Mouse (Mus musculus): ENCODE measurements around the gene 2810004N23Rik. TPM values are rescaled to one million over a fixed set of nuclear protein-coding genes. Genes with fewer than 3 reads are reported as not detected.

The 2810004N23Rik gene
- polyA plus RNA-seq, 1 experiment from 2014 or later: 61.1 TPM

DNA sequence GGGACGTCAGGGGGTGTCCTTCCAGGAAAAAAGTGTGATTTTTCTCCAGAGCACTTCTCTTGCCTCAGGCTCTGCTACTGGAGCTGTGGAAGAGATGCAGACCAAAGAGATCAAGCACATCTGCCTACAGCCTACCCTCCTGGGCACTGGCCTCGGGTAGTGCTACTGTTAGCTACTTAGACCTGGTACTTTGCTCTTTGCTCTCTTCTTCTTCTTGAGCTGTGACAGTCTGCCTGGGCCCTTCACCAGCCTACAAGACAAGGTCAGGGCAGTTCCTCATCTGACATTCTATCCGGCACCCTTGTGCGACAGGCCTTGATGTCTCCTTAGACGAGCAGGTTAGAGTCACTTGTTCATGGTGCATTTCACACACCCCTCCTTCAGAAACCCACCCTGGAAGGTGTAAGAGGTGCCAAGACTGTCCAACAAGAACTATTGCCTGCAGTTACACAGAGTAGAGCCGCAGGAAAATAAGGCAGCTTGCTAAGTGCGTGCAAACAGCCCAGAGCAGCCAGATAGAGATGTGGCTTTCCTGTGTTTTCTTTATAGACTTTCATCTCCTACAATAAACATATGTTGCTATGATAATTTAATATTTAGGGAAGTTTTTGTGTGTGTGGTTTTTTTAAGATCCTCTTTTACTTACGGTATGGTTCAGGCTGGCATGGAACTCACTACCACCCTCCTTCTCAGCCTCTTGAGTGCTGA is 67.0 kb downstream of the 2810004N23Rik start:
- WGBS: 66% methylated on average over 8 of the region's 8 CpGs
- no peak overlapping the region for H3K4me2 ChIP-seq
- H3K9me3 ChIP-seq: no peaks in the 10 kb centered on the region
- no peaks in the 10 kb centered on the region for H3K36me3 ChIP-seq
- no peak overlapping the region for H3K27ac ChIP-seq
- no peak overlapping the region for H3K9ac ChIP-seq (replicated peaks)
- H3K27me3 ChIP-seq: peaks cover 85% of the 10 kb centered on the region
- no peak overlapping the region for H3K4me3 ChIP-seq (replicated peaks)
- peaks cover 26% of the 10 kb centered on the region for H3K4me1 ChIP-seq (replicated peaks)
- no peak for ATAC-seq (ENCODE audit: insufficient number of reproducible peaks, insufficient read depth, low FRiP score, low TSS enrichment, low read depth)

DNA sequence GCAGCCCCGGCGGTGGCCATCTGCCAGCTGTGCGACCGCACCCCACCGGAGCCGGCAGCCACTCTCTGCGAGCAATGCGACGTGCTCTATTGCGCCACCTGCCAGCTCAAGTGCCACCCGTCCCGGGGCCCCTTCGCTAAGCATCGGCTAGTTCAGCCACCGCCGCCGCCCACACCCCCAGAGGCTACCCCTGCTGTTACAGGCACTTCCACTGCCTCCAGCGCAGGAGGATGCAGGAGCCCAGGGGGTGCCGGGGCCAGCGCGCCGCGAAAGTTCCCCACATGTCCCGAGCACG is 68.5 kb downstream of the 2810004N23Rik start:
- Histone ChIP-seq H3K27ac (no peak overlapping the region), H3K4me2 (peak overlapping the region; percentile 100), H3K4me3 (replicated peaks) (peak overlapping the region; percentile 67), H3K4me1 (replicated peaks) (peaks cover 26% of the 10 kb centered on the region), H3K9me3 (no peaks in the 10 kb centered on the region), H3K36me3 (no peaks in the 10 kb centered on the region), H3K9ac (replicated peaks) (no peak overlapping the region), H3K27me3 (peaks cover 91% of the 10 kb centered on the region)
- no peak for ATAC-seq (ENCODE audit: insufficient number of reproducible peaks, insufficient read depth, low FRiP score, low TSS enrichment, low read depth)
- 1% methylated on average over 25 of the region's 25 CpGs for WGBS

DNA sequence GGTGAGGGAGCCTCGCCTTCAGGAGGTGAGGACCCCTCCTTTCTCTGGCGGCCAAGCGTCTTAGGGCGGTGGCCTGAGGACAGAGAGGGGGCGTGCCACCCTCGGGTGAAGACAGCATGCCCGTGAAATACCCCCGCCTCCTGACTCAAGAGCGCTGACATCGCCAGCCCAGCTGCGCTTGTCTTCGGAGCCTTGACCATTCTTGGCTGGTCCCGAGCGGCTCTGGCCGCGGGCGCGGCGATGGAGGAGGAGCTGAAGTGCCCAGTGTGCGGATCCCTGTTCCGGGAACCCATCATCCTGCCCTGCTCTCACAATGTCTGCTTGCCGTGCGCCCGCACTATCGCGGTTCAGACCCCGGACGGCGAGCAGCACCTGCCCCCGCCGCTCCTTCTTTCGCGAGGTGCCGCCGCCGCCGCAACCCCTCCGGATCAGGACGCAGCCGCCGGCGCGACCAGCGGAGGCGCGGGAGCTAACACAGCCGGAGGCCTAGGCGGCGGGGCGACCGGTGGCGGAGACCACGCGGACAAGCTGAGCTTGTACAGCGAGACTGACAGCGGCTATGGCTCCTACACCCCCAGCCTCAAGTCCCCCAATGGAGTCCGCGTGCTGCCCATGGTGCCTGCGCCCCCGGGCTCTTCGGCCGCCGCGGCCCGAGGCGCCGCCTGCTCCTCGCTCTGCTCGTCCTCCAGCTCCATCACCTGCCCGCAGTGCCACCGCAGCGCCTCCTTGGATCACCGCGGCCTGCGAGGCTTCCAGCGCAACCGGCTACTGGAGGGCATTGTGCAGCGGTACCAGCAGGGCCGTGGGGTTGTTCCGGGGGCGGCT is 69.0 kb downstream of the 2810004N23Rik start:
- no peak overlapping the region for H3K9ac ChIP-seq (replicated peaks)

DNA sequence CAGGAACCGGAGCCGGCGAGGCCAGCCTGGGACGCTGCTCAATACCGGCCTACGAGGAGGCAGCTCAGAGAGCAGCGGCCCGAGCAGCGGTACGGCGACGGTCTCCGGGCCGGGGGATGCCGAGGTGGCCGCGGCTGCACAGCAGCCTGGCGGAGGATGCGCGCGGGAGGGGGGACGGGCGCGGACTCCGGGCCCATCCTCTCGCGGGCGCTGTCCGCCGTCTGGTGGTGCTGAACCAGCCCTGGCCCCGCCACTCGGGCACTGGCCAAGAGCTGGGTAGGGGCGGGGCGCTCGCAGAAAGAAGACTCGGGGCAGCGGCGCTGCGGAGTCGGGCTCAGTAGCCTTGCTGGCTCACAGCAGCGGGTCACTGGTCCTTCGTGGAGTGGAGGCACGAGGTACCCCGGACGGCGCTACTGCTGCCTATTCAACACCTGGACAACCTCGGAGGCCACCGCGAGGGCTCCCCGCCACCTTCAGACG is 69.7 kb downstream of the 2810004N23Rik start:
- ATAC-seq (ENCODE audit: insufficient number of reproducible peaks, insufficient read depth, low FRiP score, low TSS enrichment, low read depth): peak; percentile 72
- Histone ChIP-seq H3K4me2 (peak overlapping the region; percentile 100), H3K27me3 (peaks cover 84% of the 10 kb centered on the region), H3K9me3 (no peaks in the 10 kb centered on the region), H3K4me3 (replicated peaks) (peak overlapping the region; percentile 67), H3K4me1 (replicated peaks) (peaks cover 26% of the 10 kb centered on the region), H3K9ac (replicated peaks) (0 out of 2 replicates have a peak overlapping the region, but pooled peaks have one; percentile 18), H3K27ac (no peak overlapping the region), H3K36me3 (no peaks in the 10 kb centered on the region)
- WGBS: under 1% methylated on average over 46 of the region's 51 CpGs

More for the DNA sequence above, 69.0 kb downstream of the 2810004N23Rik start:
- Histone ChIP-seq H3K9me3 (no peaks in the 10 kb centered on the region), H3K36me3 (no peaks in the 10 kb centered on the region), H3K27me3 (peaks cover 91% of the 10 kb centered on the region), H3K4me3 (replicated peaks) (peak overlapping the region; percentile 67), H3K27ac (no peak overlapping the region), H3K4me1 (replicated peaks) (peaks cover 26% of the 10 kb centered on the region), H3K4me2 (peak overlapping the region; percentile 100)
- ATAC-seq (ENCODE audit: insufficient number of reproducible peaks, insufficient read depth, low FRiP score, low TSS enrichment, low read depth): no peak
- WGBS: under 1% methylated on average over 81 of the region's 81 CpGs

DNA sequence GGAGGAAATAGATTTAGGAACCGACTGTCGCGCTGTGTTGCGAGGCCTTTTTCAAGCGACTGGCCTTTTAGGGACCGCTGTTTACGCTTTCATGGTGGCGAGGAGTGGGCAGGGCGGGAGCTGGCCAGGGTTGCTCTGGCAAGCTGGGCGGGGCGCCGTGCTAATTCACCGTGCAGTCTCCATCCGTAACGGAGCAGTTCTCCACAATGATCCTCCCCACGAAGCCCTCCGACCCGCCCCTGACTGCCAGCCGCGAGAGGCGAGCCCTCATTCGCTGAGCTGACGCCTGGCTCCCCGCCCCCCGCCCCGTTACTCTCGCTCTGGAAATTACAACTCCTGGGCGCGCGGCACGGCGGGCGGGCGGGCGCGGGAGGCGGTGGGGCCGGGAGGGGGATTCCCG is 70.2 kb downstream of the 2810004N23Rik start, which contains the start of gene Trim67:
Trim67 (plus strand) TSS at position 385 of the 400 bp plus-strand sequence.
- Histone ChIP-seq H3K9me3 (no peaks in the 10 kb centered on the region), H3K27me3 (peaks cover 83% of the 10 kb centered on the region), H3K4me3 (replicated peaks) (peak within 1 kb of the TSS; percentile 67), H3K4me2 (peak within 1 kb of the TSS; percentile 100), H3K9ac (replicated peaks) (peak within 1 kb of the TSS; percentile 18; the same call in 1 of the 2 replicates), H3K27ac (no peak within 1 kb of the TSS), H3K36me3 (no peaks in the 10 kb centered on the region), H3K4me1 (replicated peaks) (peaks cover 26% of the 10 kb centered on the region)
- under 1% methylated on average over 36 of the region's 39 CpGs for WGBS
- peak; percentile 87 for ATAC-seq (ENCODE audit: insufficient number of reproducible peaks, insufficient read depth, low FRiP score, low TSS enrichment, low read depth)

DNA sequence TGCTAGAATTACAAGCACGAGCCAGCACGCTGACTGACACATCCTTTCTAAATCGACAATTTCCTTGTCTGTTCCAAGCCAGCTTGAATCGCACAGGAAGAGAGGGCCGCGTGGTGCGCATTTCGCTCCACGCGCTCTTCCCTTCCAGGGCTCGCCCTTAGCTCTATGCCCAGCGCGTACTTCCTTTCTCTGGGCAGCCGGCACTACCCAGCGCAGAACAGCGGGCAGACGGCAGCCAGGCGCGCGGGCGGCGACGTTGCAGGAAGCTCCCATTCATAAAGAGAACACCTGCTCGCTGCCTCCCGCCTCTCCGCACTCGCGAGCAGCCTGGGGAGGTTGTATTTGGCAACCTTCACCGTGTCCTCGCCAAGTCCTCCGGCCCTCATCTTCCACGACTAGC is 70.7 kb downstream of the 2810004N23Rik start:
- peak overlapping the region; percentile 100 for H3K4me2 ChIP-seq
- no peak for ATAC-seq (ENCODE audit: insufficient number of reproducible peaks, insufficient read depth, low FRiP score, low TSS enrichment, low read depth)
- H3K4me1 ChIP-seq (replicated peaks): peaks cover 26% of the 10 kb centered on the region
- 2% methylated on average over 32 of the region's 32 CpGs for WGBS
- H3K9ac ChIP-seq (replicated peaks): peak overlapping the region; percentile 13; the same call in 1 of the 2 replicates
- peak overlapping the region; percentile 67 for H3K4me3 ChIP-seq (replicated peaks)
- H3K27ac ChIP-seq: no peak overlapping the region
- no peaks in the 10 kb centered on the region for H3K9me3 ChIP-seq
- peaks cover 82% of the 10 kb centered on the region for H3K27me3 ChIP-seq
- no peaks in the 10 kb centered on the region for H3K36me3 ChIP-seq

DNA sequence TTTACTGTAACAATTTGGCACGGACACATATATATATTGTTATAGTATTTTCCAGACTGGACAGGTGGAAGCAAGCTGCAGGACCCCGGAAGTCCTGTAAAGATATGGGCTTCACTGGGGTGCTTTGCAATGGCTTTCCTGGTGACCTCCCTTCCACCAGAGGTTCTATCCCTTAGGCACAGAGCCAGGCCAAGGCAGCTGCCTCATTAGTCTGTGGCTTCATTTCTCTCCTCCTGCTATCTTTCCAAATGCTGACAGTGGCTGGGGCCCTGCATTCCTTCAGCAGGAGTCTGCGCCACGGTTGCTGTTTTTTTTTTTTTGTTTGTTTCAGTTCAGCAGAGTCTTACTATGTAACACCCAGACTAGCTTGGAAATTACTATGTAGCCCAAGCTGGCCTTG is 71.2 kb downstream of the 2810004N23Rik start:
- Histone ChIP-seq H3K4me3 (replicated peaks) (peak overlapping the region; percentile 67), H3K27me3 (peaks cover 81% of the 10 kb centered on the region), H3K4me2 (peak overlapping the region; percentile 100), H3K27ac (no peak overlapping the region), H3K4me1 (replicated peaks) (peaks cover 26% of the 10 kb centered on the region), H3K9me3 (no peaks in the 10 kb centered on the region), H3K9ac (replicated peaks) (peak overlapping the region; percentile 13; the same call in 1 of the 2 replicates), H3K36me3 (no peaks in the 10 kb centered on the region)
- ATAC-seq (ENCODE audit: insufficient number of reproducible peaks, insufficient read depth, low FRiP score, low TSS enrichment, low read depth): no peak
- 45% methylated on average over 4 of the region's 4 CpGs for WGBS

DNA sequence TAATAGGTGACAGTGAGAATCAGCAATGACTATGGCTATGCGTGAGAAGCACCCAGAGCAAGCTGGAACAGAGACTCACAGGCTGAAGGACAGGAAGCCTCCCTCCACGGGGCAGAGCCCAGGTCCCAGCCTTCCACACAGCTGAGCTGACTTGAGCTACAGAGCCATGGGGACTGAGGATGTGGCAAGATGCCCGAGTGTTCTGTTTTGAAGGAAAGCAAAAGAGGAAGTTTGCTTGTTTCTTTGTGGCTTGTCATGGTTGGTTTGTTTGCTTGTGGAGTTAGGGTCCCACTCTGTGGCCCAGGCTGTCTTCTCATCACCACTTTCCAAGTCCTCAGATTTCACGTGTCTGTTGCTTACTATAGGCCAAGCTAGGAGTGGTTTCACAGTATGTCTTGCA is 72.2 kb downstream of the 2810004N23Rik start:
- Histone ChIP-seq H3K27me3 (peaks cover 79% of the 10 kb centered on the region), H3K9ac (replicated peaks) (no peak overlapping the region), H3K4me3 (replicated peaks) (no peak overlapping the region), H3K36me3 (no peaks in the 10 kb centered on the region), H3K4me2 (no peak overlapping the region), H3K27ac (no peak overlapping the region), H3K4me1 (replicated peaks) (peaks cover 26% of the 10 kb centered on the region), H3K9me3 (no peaks in the 10 kb centered on the region)
- ATAC-seq (ENCODE audit: insufficient number of reproducible peaks, insufficient read depth, low FRiP score, low TSS enrichment, low read depth): no peak
- WGBS: 78% methylated on average over 4 of the region's 4 CpGs

Other genes with a start within 250 kb of the 2810004N23Rik start
- gene 2310022B05Rik, start 199.8 kb downstream of the 2810004N23Rik start, polyA plus RNA-seq (2016; fragmentation: Nextera tagmentation; extraction: Ambion mirVana): 29.1 and 33.1 TPM in 2 replicates
- 51.4 and 52.0 TPM in 2 replicates for gene Ttc13, start 141.1 kb downstream of the 2810004N23Rik start, polyA plus RNA-seq (2016; fragmentation: Nextera tagmentation; extraction: Ambion mirVana)
- 29.2 and 34.2 TPM in 2 replicates for gene Arv1, start 141.0 kb downstream of the 2810004N23Rik start, polyA plus RNA-seq (2016; fragmentation: Nextera tagmentation; extraction: Ambion mirVana)
- 4.4 and 4.8 TPM in 2 replicates for gene Fam89a, start 111.3 kb downstream of the 2810004N23Rik start, polyA plus RNA-seq (2016; fragmentation: Nextera tagmentation; extraction: Ambion mirVana)
- 0.05 TPM in 1 of 2 replicates, not detected in the other for gene Trim67, start 70.0 kb downstream of the 2810004N23Rik start, polyA plus RNA-seq (2016; fragmentation: Nextera tagmentation; extraction: Ambion mirVana)
- gene Gnpat, start 87 bp downstream of the 2810004N23Rik start, polyA plus RNA-seq (2016; fragmentation: Nextera tagmentation; extraction: Ambion mirVana): 116 and 119 TPM in 2 replicates
- gene Exoc8, start 34.6 kb upstream of the 2810004N23Rik start, polyA plus RNA-seq (2016; fragmentation: Nextera tagmentation; extraction: Ambion mirVana): 11.9 and 12.2 TPM in 2 replicates
- gene Sprtn, start 34.8 kb upstream of the 2810004N23Rik start, polyA plus RNA-seq (2016; fragmentation: Nextera tagmentation; extraction: Ambion mirVana): 9.9 and 11.9 TPM in 2 replicates
- gene Egln1, start 86.2 kb upstream of the 2810004N23Rik start, polyA plus RNA-seq (2016; fragmentation: Nextera tagmentation; extraction: Ambion mirVana): 12.8 and 13.0 TPM in 2 replicates
- gene Tsnax, start 149.9 kb upstream of the 2810004N23Rik start, polyA plus RNA-seq (2016; fragmentation: Nextera tagmentation; extraction: Ambion mirVana): 134 and 142 TPM in 2 replicates
- 1.5 and 2.0 TPM in 2 replicates for gene Disc1, start 191.1 kb upstream of the 2810004N23Rik start, polyA plus RNA-seq (2016; fragmentation: Nextera tagmentation; extraction: Ambion mirVana)